8 mouse cellular contexts compared by ENCODE assay signal in genomic region chr12:86726120-86726640, GRCm38 (mm10). TPM values are rescaled to one million over a fixed set of nuclear protein-coding genes. Genes with fewer than 3 reads are reported as not detected.
DNase-seq lines count a peak whose midpoint lies in the region; ATAC-seq and TF ChIP-seq lines count a peak whose summit lies in the region.

TSS of gene Angel1 (minus strand) at chr12:86726460.

- H3K9me3 ChIP-seq in hindbrain, embryonic 13.5 days = no peaks in the 10 kb centered on the region

- peaks cover 33% of the 10 kb centered on the region for H3K4me1 ChIP-seq in hindbrain, embryonic 13.5 days (replicated peaks)

- H3K36me3 ChIP-seq in hindbrain, embryonic 13.5 days = peaks cover 5% of the 10 kb centered on the region; the same call in 1 of the 2 replicates

- H3K4me2 ChIP-seq in hindbrain, embryonic 13.5 days = peak within 1 kb of the TSS; percentile 88

- peak within 1 kb of the TSS; percentile 82 for H3K9ac ChIP-seq in hindbrain, embryonic 13.5 days

- peak; percentile 31 for DNase-seq in Patski (ENCODE audit: low read depth, low spot score)
- DNase-seq in cerebellum, postnatal 14 days = peak; percentile 98 to 99
- DNase-seq in frontal cortex, postnatal 14 days (ENCODE audit: low spot score in 2 of 2) = peak; percentile 93 to 97
- DNase-seq in layer of hippocampus, postnatal 25 days (ENCODE audit: extremely low spot score in 1 of 2, low spot score in 1 of 2) = peak; percentile 79 to 83
- peak; percentile 97 for DNase-seq in lung, postnatal 25 days (ENCODE audit: low spot score)
- peak; percentile 97 for DNase-seq in retina, embryonic 14.5 days (ENCODE audit: low spot score)
- peak; percentile 100 for DNase-seq in thymus, postnatal 4 days

- in situ Hi-C loops in Patski (cut with MboI; ENCODE audit: low pct_unique_long_range_greater_than_20kb) = no loop called here

- CTCF ChIA-PET in Patski (lab: Charles Lee) = no interaction called here

- WGBS in hindbrain, embryonic 13.5 days = under 1% methylated on average over 44 of the region's 44 CpGs

- ATAC-seq in Patski = peak; percentile 95
- peak; percentile 99 for ATAC-seq in hindbrain, embryonic 13.5 days (ENCODE audit: low FRiP score)

- H3K27me3 ChIP-seq in Patski = peaks cover 3% of the 10 kb centered on the region
- no peaks in the 10 kb centered on the region for H3K27me3 ChIP-seq in hindbrain, embryonic 13.5 days

- H3K27ac ChIP-seq in hindbrain, embryonic 13.5 days = peak within 1 kb of the TSS; percentile 83

- POLR2A ChIA-PET in Patski (lab: Charles Lee) = interaction anchor here (0.6 to 0.7 kb wide), 3 partner anchors 13 to 340 kb away, joined by 3 to 4 read pairs (median 3); no protein-coding TSS in a partner anchor

- TF ChIP-seq CTCF in Patski (IDR thresholded peaks at IDR 0.05) = no peak

- H3K4me3 ChIP-seq in hindbrain, embryonic 13.5 days = peak within 1 kb of the TSS; percentile 72

RNA-seq across cellular contexts. Expression of gene Angel1, which starts in this region (rescaled TPM):
- polyA plus RNA-seq in Patski (2021) = 4.9 TPM
- polyA plus RNA-seq in hindbrain, embryonic 13.5 days (2015; fragmentation: Nextera tagmentation; extraction: Ambion mirVana) = 12.6 TPM in 2 replicates
- total RNA-seq in layer of hippocampus, postnatal 25 days (2021) = 1 to 10 TPM; 4.6 to 8.0 TPM

Comparison
In these comparisons a context has a peak if more than half of its experiments do, and no peak if none do; other contexts are left out.
1. Peak in every context shown above with its lines: DNase-seq, ATAC-seq, H3K4me3 ChIP-seq and H3K27ac ChIP-seq.
2. DNase-seq: peak in every context shown above with its lines; median percentile 100 in thymus, postnatal 4 days; 98 in cerebellum, postnatal 14 days; 97 in lung, postnatal 25 days; 97 in retina, embryonic 14.5 days; 95 in frontal cortex, postnatal 14 days; 81 in layer of hippocampus, postnatal 25 days; 31 in Patski.